Comparison of ENCODE assay signal across 8 mouse cellular contexts in genomic region chr13:109822413-109823298, GRCm38 (mm10).
DNase-seq lines count a peak whose midpoint lies in the region; ATAC-seq and TF ChIP-seq lines count a peak whose summit lies in the region.

No protein-coding gene starts in this region.

- peak; percentile 99 for DNase-seq in c-Kit-positive CD71-positive TER-119-negative erythroid progenitor cells, embryonic 14.5 days (ENCODE audit: low read depth)
- DNase-seq in forebrain, embryonic 11.5 days (ENCODE audit: low spot score), result peak; percentile 93
- DNase-seq in kidney, postnatal 25 days, result peak; percentile 93 to 96
- DNase-seq in liver, embryonic 13.5 days, result peak; percentile 87
- DNase-seq in natural killer cell, adult 2 months (ENCODE audit: low spot score in 2 of 2), result peak; percentile 91 to 92

- peak overlapping the region; percentile 91 for H3K27ac ChIP-seq in forebrain, embryonic 11.5 days (ENCODE audit: low read depth, low read length)
- H3K27ac ChIP-seq in heart, embryonic 16.5 days (ENCODE audit: low read length), result peak overlapping the region; percentile 95
- peak overlapping the region; percentile 76 for H3K27ac ChIP-seq in liver, embryonic 13.5 days
- H3K27ac ChIP-seq in stomach, embryonic 14.5 days (ENCODE audit: low read length), result peak overlapping the region; percentile 84

- peak overlapping the region; percentile 38 for H3K4me2 ChIP-seq in forebrain, embryonic 11.5 days (ENCODE audit: low read depth, low read length, severe bottlenecking)
- peak overlapping the region; percentile 63 for H3K4me2 ChIP-seq in heart, embryonic 16.5 days (ENCODE audit: low read depth, low read length)
- H3K4me2 ChIP-seq in liver, embryonic 13.5 days, result peak overlapping the region; percentile 64
- H3K4me2 ChIP-seq in stomach, embryonic 14.5 days (replicated peaks; ENCODE audit: low read depth, low read length), result peak overlapping the region; percentile 41

- no peaks in the 10 kb centered on the region for H3K36me3 ChIP-seq in E14TG2a.4 (ENCODE audit: insufficient read depth, low read length)
- no peaks in the 10 kb centered on the region for H3K36me3 ChIP-seq in forebrain, embryonic 11.5 days (ENCODE audit: control insufficient read depth, insufficient read depth, low read length)
- no peaks in the 10 kb centered on the region for H3K36me3 ChIP-seq in heart, embryonic 16.5 days (ENCODE audit: control insufficient read depth, insufficient read depth)
- H3K36me3 ChIP-seq in liver, embryonic 13.5 days, result no peaks in the 10 kb centered on the region
- no peaks in the 10 kb centered on the region for H3K36me3 ChIP-seq in stomach, embryonic 14.5 days (ENCODE audit: control insufficient read depth, insufficient read depth, low read length)

- peak overlapping the region; percentile 48; the same call in 1 of the 2 replicates for H3K9ac ChIP-seq in forebrain, embryonic 11.5 days (ENCODE audit: low read length)
- peak overlapping the region; percentile 67 for H3K9ac ChIP-seq in heart, embryonic 16.5 days (ENCODE audit: low read length)
- H3K9ac ChIP-seq in liver, embryonic 13.5 days, result peak overlapping the region; percentile 56
- H3K9ac ChIP-seq in stomach, embryonic 14.5 days (replicated peaks; ENCODE audit: low read depth, low read length), result no peak overlapping the region; the same call in 1 of the 2 replicates

- H3K4me1 ChIP-seq in E14TG2a.4 (replicated peaks; ENCODE audit: low read depth, low read length), result peaks cover 33% of the 10 kb centered on the region
- H3K4me1 ChIP-seq in forebrain, embryonic 11.5 days (replicated peaks; ENCODE audit: control insufficient read depth, insufficient read depth, low read length), result peaks cover 17% of the 10 kb centered on the region
- H3K4me1 ChIP-seq in heart, embryonic 16.5 days (ENCODE audit: control insufficient read depth, insufficient read depth, low read length), result peaks cover 22% of the 10 kb centered on the region
- H3K4me1 ChIP-seq in liver, embryonic 13.5 days (replicated peaks), result peaks cover 46% of the 10 kb centered on the region
- peaks cover 24% of the 10 kb centered on the region; the same call in 1 of the 2 replicates for H3K4me1 ChIP-seq in stomach, embryonic 14.5 days (ENCODE audit: control insufficient read depth, insufficient read depth, low read length)

- under 1% methylated on average over 15 of the region's 15 CpGs for WGBS in forebrain, embryonic 11.5 days
- WGBS in heart, embryonic 16.5 days, result 0% methylated on average over 15 of the region's 15 CpGs
- 1% methylated on average over 15 of the region's 15 CpGs for WGBS in liver, embryonic 13.5 days (ENCODE audit: insufficient replicate concordance)
- WGBS in stomach, embryonic 14.5 days, result 1% methylated on average over 15 of the region's 15 CpGs

- no peaks in the 10 kb centered on the region for H3K9me3 ChIP-seq in E14TG2a.4 (ENCODE audit: low read length)
- H3K9me3 ChIP-seq in forebrain, embryonic 11.5 days (ENCODE audit: control insufficient read depth, low read length), result no peaks in the 10 kb centered on the region
- no peaks in the 10 kb centered on the region for H3K9me3 ChIP-seq in heart, embryonic 16.5 days (replicated peaks; ENCODE audit: control insufficient read depth, low read length)
- H3K9me3 ChIP-seq in liver, embryonic 13.5 days (replicated peaks), result no peaks in the 10 kb centered on the region
- H3K9me3 ChIP-seq in stomach, embryonic 14.5 days (ENCODE audit: control insufficient read depth, low read depth, low read length), result no peaks in the 10 kb centered on the region

- no peak for TF ChIP-seq CTCF in E14TG2a.4 (conservative IDR thresholded peaks at IDR 0.05; ENCODE audit: low read length)

- peak overlapping the region; percentile 53 for H3K4me3 ChIP-seq in E14TG2a.4 (replicated peaks; ENCODE audit: low read length)
- peak overlapping the region; percentile 7; the same call in 1 of the 2 replicates for H3K4me3 ChIP-seq in forebrain, embryonic 11.5 days (ENCODE audit: low read depth, low read length)
- peak overlapping the region; percentile 40 for H3K4me3 ChIP-seq in heart, embryonic 16.5 days (ENCODE audit: low read length)
- peak overlapping the region; percentile 37 for H3K4me3 ChIP-seq in liver, embryonic 13.5 days (replicated peaks)
- peak overlapping the region; percentile 28 for H3K4me3 ChIP-seq in stomach, embryonic 14.5 days (ENCODE audit: low read depth, low read length)

- ATAC-seq in forebrain, embryonic 11.5 days (replicated peaks; ENCODE audit: low FRiP score), result peak; percentile 97
- ATAC-seq in heart, embryonic 16.5 days (replicated peaks; ENCODE audit: extremely low read depth, insufficient read depth, low FRiP score), result peak; percentile 92
- ATAC-seq in liver, embryonic 13.5 days (ENCODE audit: low read depth), result peak; percentile 95
- ATAC-seq in stomach, embryonic 14.5 days (ENCODE audit: insufficient number of reproducible peaks, insufficient read depth, low FRiP score, low read depth), result peak; percentile 93

- H3K27me3 ChIP-seq in E14TG2a.4 (ENCODE audit: insufficient read depth, low read length), result no peaks in the 10 kb centered on the region
- H3K27me3 ChIP-seq in forebrain, embryonic 11.5 days (ENCODE audit: control insufficient read depth, insufficient read depth, low read length), result no peaks in the 10 kb centered on the region
- H3K27me3 ChIP-seq in heart, embryonic 16.5 days (ENCODE audit: control insufficient read depth, insufficient read depth, low read length), result no peaks in the 10 kb centered on the region
- H3K27me3 ChIP-seq in liver, embryonic 13.5 days, result no peaks in the 10 kb centered on the region
- no peaks in the 10 kb centered on the region for H3K27me3 ChIP-seq in stomach, embryonic 14.5 days (ENCODE audit: control insufficient read depth, insufficient read depth, low read length)

Comparison
In these comparisons a context has a peak if more than half of its experiments do, and no peak if none do; other contexts are left out.
1. Peak in every context shown above with its lines: DNase-seq, ATAC-seq, H3K4me3 ChIP-seq and H3K27ac ChIP-seq.